Mouse (Mus musculus) bone marrow macrophage, adult 2 months (primary cell): Measurements from ENCODE around the gene Snrnp70.

ENCODE experiments used
- CTCF ChIP-seq: IDR thresholded peaks from 2 replicates; pipeline ENCODE4 v1.5.1; 2012; ENCODE audit warnings: low read depth, mild to moderate bottlenecking, low read length, moderate library complexity
- POLR2A ChIP-seq: IDR thresholded peaks from 2 replicates; pipeline ENCODE4 v1.6.1; 2012; ENCODE audit warnings: mild to moderate bottlenecking, low read depth, low read length, borderline replicate concordance

DNA sequence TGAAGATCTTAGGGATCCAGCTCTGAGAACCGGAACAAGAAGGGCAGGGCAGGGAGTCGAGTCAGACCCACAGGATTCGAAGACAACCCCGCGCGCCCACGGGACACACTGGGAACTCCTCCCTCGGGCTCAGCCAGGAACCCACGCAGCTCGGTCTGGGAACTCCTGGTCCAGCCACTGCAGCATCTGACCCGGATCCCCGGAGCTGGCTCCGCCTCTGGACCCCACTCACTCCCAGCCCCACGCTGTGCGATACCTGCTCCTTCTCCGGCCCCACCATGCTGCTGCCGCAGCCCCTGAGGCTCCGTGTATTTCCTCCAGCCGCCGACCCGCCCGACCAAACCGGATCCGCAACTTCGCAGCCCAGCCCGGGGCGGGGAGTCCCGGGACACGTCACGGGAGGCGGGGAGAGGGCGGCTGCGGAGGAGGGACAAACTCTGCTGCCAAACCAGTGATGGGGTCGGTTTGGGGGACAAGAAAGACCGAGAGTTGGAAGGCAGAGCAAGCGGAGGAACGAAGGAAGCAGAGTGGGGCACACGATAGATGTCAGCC lies 62.0 kb downstream of the Snrnp70 start, which contains the start of gene Trpm4:
- no peak for TF ChIP-seq POLR2A
- no peak for TF ChIP-seq CTCF
